Mouse (Mus musculus): Measurements from ENCODE around the gene Fam89b. TPM values are rescaled to one million over a fixed set of nuclear protein-coding genes. Genes with fewer than 3 reads are reported as not detected.
"Not testable (repeated sequence)": the region's sequence is repeated elsewhere in the genome, so short reads cannot be mapped to it uniquely, and the experiment has no call there.

Fam89b gene
- total RNA-seq, 1 experiment: 16.4 TPM

DNA sequence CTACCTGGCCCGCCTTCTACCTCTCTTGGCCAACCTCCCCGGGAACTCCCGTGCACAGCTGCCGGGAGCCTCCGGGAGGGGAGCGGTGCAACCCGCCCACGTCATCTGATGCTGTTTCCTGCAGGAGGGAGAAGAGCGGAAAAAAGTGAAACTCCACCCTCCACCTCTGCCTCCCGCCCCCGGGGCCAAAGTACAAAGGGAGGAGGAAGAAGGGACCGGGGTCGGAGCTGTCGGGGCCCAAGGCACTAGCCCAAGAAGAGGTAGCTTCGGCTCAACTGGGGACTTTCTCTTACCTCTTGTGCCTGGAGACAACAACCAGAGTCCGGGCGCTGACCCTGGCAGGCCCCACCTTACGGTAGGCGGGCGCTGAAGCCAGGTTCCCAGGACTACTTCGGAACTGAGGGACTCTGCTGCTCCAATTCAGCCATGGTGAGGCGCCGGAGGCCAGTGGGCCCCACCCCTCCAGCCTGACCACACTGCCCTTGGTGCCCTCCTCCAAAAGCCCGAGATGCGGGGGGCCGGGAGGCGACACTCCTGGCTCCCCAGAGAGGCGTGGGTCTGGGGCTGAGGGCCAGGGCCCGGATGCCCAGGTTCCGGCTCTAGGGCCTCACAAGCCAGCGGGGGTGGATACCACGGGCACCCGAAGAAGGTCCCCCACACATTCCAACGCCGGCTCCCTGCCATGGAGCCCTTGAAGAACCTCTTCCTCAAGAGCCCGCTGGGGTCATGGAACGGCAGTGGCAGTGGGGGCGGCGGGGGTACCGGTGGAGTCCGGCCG is 39.7 kb downstream of the Fam89b start:
- peak overlapping the region; percentile 1; the same call in 1 of the 2 replicates for H3K27ac ChIP-seq (ENCODE audit: insufficient read depth, low read depth, low read length, poor library complexity, severe bottlenecking)
- H3K4me1 ChIP-seq (ENCODE audit: control insufficient read depth in 2 of 2, insufficient read depth in 2 of 2, low read length in 2 of 2, poor library complexity in 1 of 2): peaks cover 4 to 13% of the 10 kb centered on the region in 2 experiments; a peak in 2 of 4 replicates
- TF ChIP-seq ZNF384 (IDR thresholded peaks at IDR 0.05; ENCODE audit: low read depth, low read length) (no peak), MAFK (IDR thresholded peaks at IDR 0.05; ENCODE audit: insufficient read depth, low read depth, low read length) (no peak), CHD2 (IDR thresholded peaks at IDR 0.05; ENCODE audit: low read depth, low read length) (no peak), HCFC1 (IDR thresholded peaks at IDR 0.05; ENCODE audit: borderline replicate concordance, insufficient read depth, low read length) (no peak), ZC3H11A (IDR thresholded peaks at IDR 0.05; ENCODE audit: borderline replicate concordance, low read depth, low read length) (no peak)
- peaks cover 20% of the 10 kb centered on the region for H3K36me3 ChIP-seq (ENCODE audit: control insufficient read depth, insufficient read depth, low read length, poor library complexity, severe bottlenecking)
- H3K9ac ChIP-seq (ENCODE audit: insufficient read depth, low read depth, low read length, poor library complexity, severe bottlenecking): peak overlapping the region; percentile 67
- no peaks in the 10 kb centered on the region for H3K9me3 ChIP-seq (ENCODE audit: control insufficient read depth, insufficient read depth, low read depth, low read length)
- peak; percentile 48 for DNase-seq (ENCODE audit: low read depth, low spot score)
- peak overlapping the region; percentile 81 to 90 for H3K4me3 ChIP-seq (ENCODE audit: insufficient read depth in 1 of 2, low read depth in 1 of 2, low read length in 2 of 2, poor library complexity in 1 of 2, severe bottlenecking in 1 of 2)
- in situ Hi-C loops (cut with MboI; ENCODE audit: low sequenced_read_pairs in 2 of 2, unreplicated experiment in 2 of 2): no loop called here

DNA sequence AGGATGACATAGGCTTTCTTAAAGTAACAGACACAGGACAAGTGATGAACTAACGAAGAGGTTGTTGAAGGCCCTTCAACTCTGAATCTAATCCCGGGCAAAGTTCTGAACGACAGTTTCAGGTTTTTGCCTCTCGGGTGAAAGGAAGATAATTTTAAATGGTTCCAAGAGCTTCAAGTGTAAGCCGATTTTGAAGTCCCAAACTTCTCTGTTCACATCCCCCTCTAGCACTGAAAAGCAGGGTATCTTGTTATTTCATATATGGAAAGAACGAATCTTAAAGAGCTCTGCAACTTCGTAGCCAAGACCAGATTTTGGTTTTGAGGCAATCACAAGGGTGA is 40.4 kb downstream of the Fam89b start:
- TF ChIP-seq ZC3H11A (IDR thresholded peaks at IDR 0.05; ENCODE audit: borderline replicate concordance, low read depth, low read length): no peak
- TF ChIP-seq ZNF384 (IDR thresholded peaks at IDR 0.05; ENCODE audit: low read depth, low read length): no peak
- no peak; the same call in 1 of the 2 replicates for TF ChIP-seq HCFC1 (IDR thresholded peaks at IDR 0.05; ENCODE audit: borderline replicate concordance, insufficient read depth, low read length)
- no peak for TF ChIP-seq MAFK (IDR thresholded peaks at IDR 0.05; ENCODE audit: insufficient read depth, low read depth, low read length)
- no peak for TF ChIP-seq CHD2 (IDR thresholded peaks at IDR 0.05; ENCODE audit: low read depth, low read length)
- Histone ChIP-seq H3K4me3 (ENCODE audit: insufficient read depth in 1 of 2, low read depth in 1 of 2, low read length in 2 of 2, poor library complexity in 1 of 2, severe bottlenecking in 1 of 2) (peak overlapping the region; percentile 81 to 90), H3K9me3 (ENCODE audit: control insufficient read depth, insufficient read depth, low read depth, low read length) (no peaks in the 10 kb centered on the region), H3K4me1 (ENCODE audit: control insufficient read depth in 2 of 2, insufficient read depth in 2 of 2, low read length in 2 of 2, poor library complexity in 1 of 2) (peaks cover 4 to 13% of the 10 kb centered on the region in 2 experiments; a peak in 2 of 4 replicates), H3K9ac (ENCODE audit: insufficient read depth, low read depth, low read length, poor library complexity, severe bottlenecking) (peak overlapping the region; percentile 67), H3K27ac (ENCODE audit: insufficient read depth, low read depth, low read length, poor library complexity, severe bottlenecking) (peak overlapping the region; percentile 1; the same call in 1 of the 2 replicates), H3K36me3 (ENCODE audit: control insufficient read depth, insufficient read depth, low read length, poor library complexity, severe bottlenecking) (peaks cover 26% of the 10 kb centered on the region)
- DNase-seq (ENCODE audit: low read depth, low spot score): no peak
- in situ Hi-C loops (cut with MboI; ENCODE audit: low sequenced_read_pairs in 2 of 2, unreplicated experiment in 2 of 2): no loop called here

DNA sequence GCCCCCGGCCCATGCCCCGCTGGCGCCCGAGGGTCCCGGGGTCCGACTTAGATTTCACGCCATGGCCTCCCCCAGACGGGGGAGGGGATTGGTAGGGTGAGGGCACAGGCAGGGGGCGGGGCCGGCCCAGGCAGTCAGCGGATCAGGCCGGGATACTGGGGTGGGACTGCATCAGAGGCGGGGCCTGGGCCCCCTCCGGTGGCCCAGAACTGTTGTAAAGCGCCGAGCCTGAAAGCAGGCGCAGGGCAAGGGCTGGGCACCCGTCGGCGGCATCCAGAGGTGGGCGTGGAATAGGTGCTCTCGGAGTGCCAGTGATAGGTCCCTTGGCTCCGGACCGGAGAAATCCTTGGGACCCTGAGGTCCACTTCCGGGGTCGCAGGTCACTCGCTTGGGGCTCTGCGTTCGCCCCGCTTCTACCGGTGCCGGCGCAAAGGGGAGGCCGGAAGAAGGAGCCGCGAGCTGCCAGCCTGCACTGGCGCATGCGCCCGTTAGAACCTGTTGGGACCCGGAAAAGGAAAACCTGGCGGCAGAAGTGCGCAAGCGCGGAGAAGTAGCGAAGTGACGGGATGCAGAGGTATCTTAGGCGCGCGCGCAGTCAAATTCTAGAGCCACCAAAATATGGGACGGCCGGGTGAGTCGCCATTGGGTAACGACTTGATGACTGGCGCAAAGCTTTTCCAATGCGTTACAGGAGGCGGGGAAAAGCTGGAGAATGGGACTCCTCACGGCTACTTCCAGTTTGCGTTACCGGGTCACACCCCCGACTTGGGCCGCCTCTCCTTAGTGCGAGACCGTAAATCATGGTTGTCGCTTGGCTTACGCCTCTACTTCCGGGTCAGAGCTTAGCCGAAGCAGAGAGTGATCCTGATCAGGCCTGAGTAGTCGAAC is 41.0 kb downstream of the Fam89b start, which contains the start of the genes Map3k11 and Pcnx3:
Gene Map3k11, plus strand, starts transcription at position 543 of the 888 bp plus-strand sequence.
Gene Pcnx3, minus strand, starts transcription at position 709 of the 888 bp plus-strand sequence.
- H3K4me1 ChIP-seq (ENCODE audit: control insufficient read depth in 2 of 2, insufficient read depth in 2 of 2, low read length in 2 of 2, poor library complexity in 1 of 2): peaks cover 4 to 13% of the 10 kb centered on the region in 2 experiments; a peak in 2 of 4 replicates
- peak; percentile 95 for DNase-seq (ENCODE audit: low read depth, low spot score)
- no peak for TF ChIP-seq ZC3H11A (IDR thresholded peaks at IDR 0.05; ENCODE audit: borderline replicate concordance, low read depth, low read length)
- TF ChIP-seq MAFK (IDR thresholded peaks at IDR 0.05; ENCODE audit: insufficient read depth, low read depth, low read length): no peak
- TF ChIP-seq ZNF384 (IDR thresholded peaks at IDR 0.05; ENCODE audit: low read depth, low read length): no peak
- TF ChIP-seq HCFC1 (IDR thresholded peaks at IDR 0.05; ENCODE audit: borderline replicate concordance, insufficient read depth, low read length): peak; percentile 80; the same call in 1 of the 2 replicates
- peak; percentile 69 for TF ChIP-seq CHD2 (IDR thresholded peaks at IDR 0.05; ENCODE audit: low read depth, low read length)
- no peaks in the 10 kb centered on the region for H3K9me3 ChIP-seq (ENCODE audit: control insufficient read depth, insufficient read depth, low read depth, low read length)
- in situ Hi-C loops (cut with MboI; ENCODE audit: low sequenced_read_pairs in 2 of 2, unreplicated experiment in 2 of 2): no loop called here
- peak within 1 kb of the TSS; percentile 81 to 90 for H3K4me3 ChIP-seq (ENCODE audit: insufficient read depth in 1 of 2, low read depth in 1 of 2, low read length in 2 of 2, poor library complexity in 1 of 2, severe bottlenecking in 1 of 2)
- H3K9ac ChIP-seq (ENCODE audit: insufficient read depth, low read depth, low read length, poor library complexity, severe bottlenecking): peak within 1 kb of the TSS; percentile 81
- peaks cover 33% of the 10 kb centered on the region for H3K36me3 ChIP-seq (ENCODE audit: control insufficient read depth, insufficient read depth, low read length, poor library complexity, severe bottlenecking)
- peak within 1 kb of the TSS; percentile 68 for H3K27ac ChIP-seq (ENCODE audit: insufficient read depth, low read depth, low read length, poor library complexity, severe bottlenecking)

DNA sequence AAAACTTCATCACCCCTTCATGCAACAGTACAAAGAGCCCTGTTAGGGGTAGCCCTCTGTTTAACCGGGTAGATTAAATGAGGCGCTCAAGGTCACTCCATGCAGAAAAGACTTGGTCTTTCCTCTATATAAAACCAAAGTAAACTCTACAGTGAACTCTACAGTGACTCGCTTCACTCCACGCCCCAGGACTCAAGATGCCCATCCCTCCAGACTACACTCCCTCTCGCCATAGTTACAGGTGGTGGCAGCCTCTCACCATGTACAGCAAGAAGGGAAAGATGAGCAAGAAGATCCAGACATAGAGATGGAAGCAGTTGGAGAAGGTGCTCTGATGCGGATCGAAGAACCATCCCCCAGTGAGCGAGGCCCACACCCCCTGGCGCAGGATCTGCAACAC is 41.7 kb downstream of the Fam89b start:
- in situ Hi-C loops (cut with MboI; ENCODE audit: low sequenced_read_pairs in 2 of 2, unreplicated experiment in 2 of 2): no loop called here
- H3K27ac ChIP-seq (ENCODE audit: insufficient read depth, low read depth, low read length, poor library complexity, severe bottlenecking): peak overlapping the region; percentile 68; the same call in 1 of the 2 replicates
- TF ChIP-seq CHD2 (IDR thresholded peaks at IDR 0.05; ENCODE audit: low read depth, low read length): no peak
- TF ChIP-seq ZC3H11A (IDR thresholded peaks at IDR 0.05; ENCODE audit: borderline replicate concordance, low read depth, low read length): no peak
- TF ChIP-seq HCFC1 (IDR thresholded peaks at IDR 0.05; ENCODE audit: borderline replicate concordance, insufficient read depth, low read length): no peak
- no peak for TF ChIP-seq ZNF384 (IDR thresholded peaks at IDR 0.05; ENCODE audit: low read depth, low read length)
- no peak for TF ChIP-seq MAFK (IDR thresholded peaks at IDR 0.05; ENCODE audit: insufficient read depth, low read depth, low read length)
- H3K4me3 ChIP-seq (ENCODE audit: insufficient read depth in 1 of 2, low read depth in 1 of 2, low read length in 2 of 2, poor library complexity in 1 of 2, severe bottlenecking in 1 of 2): peak overlapping the region; percentile 81 to 90
- peaks cover 40% of the 10 kb centered on the region for H3K36me3 ChIP-seq (ENCODE audit: control insufficient read depth, insufficient read depth, low read length, poor library complexity, severe bottlenecking)
- peaks cover 4 to 13% of the 10 kb centered on the region in 2 experiments; a peak in 2 of 4 replicates for H3K4me1 ChIP-seq (ENCODE audit: control insufficient read depth in 2 of 2, insufficient read depth in 2 of 2, low read length in 2 of 2, poor library complexity in 1 of 2)
- no peaks in the 10 kb centered on the region for H3K9me3 ChIP-seq (ENCODE audit: control insufficient read depth, insufficient read depth, low read depth, low read length)
- peak overlapping the region; percentile 81 for H3K9ac ChIP-seq (ENCODE audit: insufficient read depth, low read depth, low read length, poor library complexity, severe bottlenecking)
- no peak for DNase-seq (ENCODE audit: low read depth, low spot score)

DNA sequence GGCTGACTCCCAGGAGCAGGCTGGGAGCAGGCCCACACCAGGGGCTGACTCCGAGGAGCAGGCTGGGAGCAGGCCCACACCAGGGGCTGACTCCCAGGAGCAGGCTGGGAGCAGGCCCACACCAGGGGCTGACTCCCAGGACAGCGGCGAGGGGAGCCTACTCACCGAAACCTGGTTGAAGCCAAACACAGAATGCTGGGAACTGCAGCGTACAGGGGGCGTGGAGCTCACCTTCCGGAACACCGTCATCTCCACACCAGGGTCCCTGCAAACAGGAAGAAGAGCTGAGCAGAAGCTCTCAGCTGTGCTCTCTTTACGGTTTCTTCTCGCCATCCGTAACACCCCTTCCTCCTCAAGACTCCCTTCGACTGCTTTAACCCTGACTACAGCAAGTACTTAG is 42.5 kb downstream of the Fam89b start:
- H3K9ac ChIP-seq (ENCODE audit: insufficient read depth, low read depth, low read length, poor library complexity, severe bottlenecking); H3K27ac ChIP-seq (ENCODE audit: insufficient read depth, low read depth, low read length, poor library complexity, severe bottlenecking); DNase-seq (ENCODE audit: low read depth, low spot score); H3K9me3 ChIP-seq (ENCODE audit: control insufficient read depth, insufficient read depth, low read depth, low read length); in situ Hi-C loops (cut with MboI; ENCODE audit: low sequenced_read_pairs in 2 of 2, unreplicated experiment in 2 of 2); H3K4me3 ChIP-seq (ENCODE audit: insufficient read depth in 1 of 2, low read depth in 1 of 2, low read length in 2 of 2, poor library complexity in 1 of 2, severe bottlenecking in 1 of 2): not testable (repeated sequence)
- Histone ChIP-seq H3K36me3 (ENCODE audit: control insufficient read depth, insufficient read depth, low read length, poor library complexity, severe bottlenecking) (peaks cover 42% of the 10 kb centered on the region), H3K4me1 (ENCODE audit: control insufficient read depth in 2 of 2, insufficient read depth in 2 of 2, low read length in 2 of 2, poor library complexity in 1 of 2) (peaks cover 4 to 13% of the 10 kb centered on the region in 2 experiments; a peak in 2 of 4 replicates)

Measured in ES-E14 (cell line).